Mouse (Mus musculus) testis, adult 2 months (tissue): Measurements from ENCODE around the gene AI597479.

Source experiments
- CTCF ChIP-seq: fragments of 200-500 bp; IDR thresholded peaks from 2 replicates; pipeline ENCODE4 v1.5.1; 2012; ENCODE audit warnings: low read depth, mild to moderate bottlenecking, inconsistent platforms, low read length, moderate library complexity; ENCODE audit not compliant: control insufficient read depth, insufficient read depth, insufficient replicate concordance
- POLR2A ChIP-seq: fragments of 200-500 bp; IDR thresholded peaks from 2 replicates; pipeline ENCODE4 v1.6.1; 2012; ENCODE audit warnings: low read depth, mild to moderate bottlenecking, inconsistent platforms, low read length, moderate library complexity; ENCODE audit not compliant: control insufficient read depth

- peak; percentile 64 for TF ChIP-seq CTCF
- TF ChIP-seq POLR2A: no peak
Observed at GRCm38 (mm10) chr1:43138268-43138812, 39.8 kb downstream of the AI597479 start.
